Mouse (Mus musculus): ENCODE data around the gene Adh5. TPM values are rescaled to one million over a fixed set of nuclear protein-coding genes. Genes with fewer than 3 reads are reported as not detected.

Gene Adh5
- polyA plus RNA-seq (2015; fragmentation: Nextera tagmentation; extraction: Ambion mirVana) = 146 and 161 TPM in 2 replicates

DNA sequence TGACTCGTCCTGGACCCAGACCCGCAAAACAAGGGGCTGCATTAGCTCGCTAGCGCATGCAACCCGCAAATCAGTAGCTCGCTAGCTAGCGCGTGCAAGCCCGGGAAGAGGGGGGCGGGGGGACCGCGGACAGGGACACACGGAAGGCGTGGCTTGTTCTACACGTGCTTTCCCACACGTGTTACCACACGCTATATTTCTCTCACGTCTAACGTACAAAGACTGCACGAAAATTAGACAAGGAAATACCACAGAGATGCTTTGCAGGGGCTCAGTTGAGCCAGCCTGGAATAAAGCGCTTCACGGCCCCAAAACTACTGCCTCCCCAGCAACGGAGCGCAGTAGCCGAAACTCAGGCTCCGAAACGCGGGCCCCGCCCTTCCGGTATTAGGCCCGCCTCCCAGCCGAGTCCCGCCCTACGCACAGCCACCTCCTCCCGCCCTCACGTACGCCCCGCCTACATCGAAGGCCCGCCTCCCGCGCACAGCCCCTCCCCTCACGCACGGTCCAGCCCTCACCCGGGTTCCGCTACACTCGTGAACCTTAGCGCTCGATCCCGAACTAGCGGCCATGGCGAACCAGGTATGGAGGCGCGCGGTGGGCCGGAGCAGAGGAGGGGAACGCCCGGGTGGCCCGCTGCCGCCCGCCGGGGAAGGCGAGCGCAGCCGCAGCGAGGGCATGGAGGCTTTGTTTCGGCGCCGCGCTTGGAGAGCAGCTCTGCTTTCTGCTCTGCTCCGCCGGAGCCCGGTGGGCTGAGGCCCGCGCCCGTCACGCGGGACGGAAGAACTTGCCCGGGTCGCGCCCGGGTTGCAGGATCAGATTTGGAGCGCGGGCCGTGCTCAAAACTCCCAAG lies at the start of gene Adh5:
TSS of gene Adh5 (plus strand) at position 482 of the 853 bp plus-strand sequence.
- Histone ChIP-seq H3K27me3 (replicated peaks) (no peaks in the 10 kb centered on the region), H3K36me3 (peaks cover 30% of the 10 kb centered on the region), H3K4me3 (peak within 1 kb of the TSS; percentile 95), H3K9me3 (no peaks in the 10 kb centered on the region), H3K27ac (replicated peaks) (peak within 1 kb of the TSS; percentile 91), H3K4me1 (peaks cover 19% of the 10 kb centered on the region), H3K4me2 (peak within 1 kb of the TSS; percentile 93), H3K9ac (peak within 1 kb of the TSS; percentile 98)
- ATAC-seq (ENCODE audit: extremely low read depth, insufficient number of reproducible peaks, low FRiP score, low TSS enrichment) = peak; percentile 100
- under 1% methylated on average over 82 of the region's 86 CpGs for WGBS

- Histone ChIP-seq H3K27ac (replicated peaks) (no peak overlapping the region), H3K36me3 (no peaks in the 10 kb centered on the region), H3K4me1 (no peaks in the 10 kb centered on the region), H3K4me3 (no peak overlapping the region), H3K4me2 (no peak overlapping the region), H3K9ac (no peak overlapping the region), H3K27me3 (replicated peaks) (no peaks in the 10 kb centered on the region), H3K9me3 (no peaks in the 10 kb centered on the region)
- no peak for ATAC-seq (ENCODE audit: extremely low read depth, insufficient number of reproducible peaks, low FRiP score, low TSS enrichment)
- 53% methylated on average over 3 of the region's 3 CpGs for WGBS
Measured at GRCm38 (mm10) chr3:138404872-138405271, 38.0 kb upstream of the Adh5 start.

- Histone ChIP-seq H3K9me3 (no peaks in the 10 kb centered on the region), H3K27me3 (replicated peaks) (no peaks in the 10 kb centered on the region), H3K9ac (no peak overlapping the region), H3K4me1 (no peaks in the 10 kb centered on the region), H3K4me3 (no peak overlapping the region), H3K27ac (replicated peaks) (no peak overlapping the region), H3K4me2 (no peak overlapping the region), H3K36me3 (no peaks in the 10 kb centered on the region)
- no peak for ATAC-seq (ENCODE audit: extremely low read depth, insufficient number of reproducible peaks, low FRiP score, low TSS enrichment)
- 25% methylated on average over 3 of the region's 3 CpGs for WGBS
Measured at GRCm38 (mm10) chr3:138405341-138405740, 37.6 kb upstream of the Adh5 start.

GRCm38 (mm10) chr3:138405840-138406239 lies 37.1 kb upstream of the Adh5 start:
- Histone ChIP-seq H3K9me3 (no peaks in the 10 kb centered on the region), H3K27ac (replicated peaks) (no peak overlapping the region), H3K36me3 (no peaks in the 10 kb centered on the region), H3K4me3 (no peak overlapping the region), H3K27me3 (replicated peaks) (no peaks in the 10 kb centered on the region), H3K4me2 (no peak overlapping the region), H3K9ac (no peak overlapping the region), H3K4me1 (no peaks in the 10 kb centered on the region)
- ATAC-seq (ENCODE audit: extremely low read depth, insufficient number of reproducible peaks, low FRiP score, low TSS enrichment) = no peak
- 59% methylated on average over 7 of the region's 7 CpGs for WGBS

DNA sequence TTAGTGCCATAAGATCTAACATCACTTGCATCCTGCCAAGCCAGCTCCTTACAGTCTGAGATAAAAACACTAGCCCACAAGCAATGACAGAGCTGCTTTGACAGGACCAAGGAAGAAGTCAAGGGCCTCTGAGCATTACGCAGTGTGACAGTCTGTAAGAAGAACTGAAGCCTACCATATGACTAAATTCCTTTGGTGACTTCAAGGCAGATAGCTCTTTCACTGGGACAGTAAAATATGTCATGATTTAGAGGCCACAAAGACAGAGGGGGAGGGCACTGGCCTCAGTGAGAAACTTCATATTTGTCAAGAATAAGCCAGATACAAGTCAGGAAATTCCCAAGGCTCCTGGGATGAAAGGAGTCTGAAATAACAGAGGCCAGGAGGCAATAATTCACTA lies 35.0 kb upstream of the Adh5 start:
- Histone ChIP-seq H3K36me3 (no peaks in the 10 kb centered on the region), H3K4me1 (no peaks in the 10 kb centered on the region), H3K4me3 (no peak overlapping the region), H3K9ac (no peak overlapping the region), H3K27me3 (replicated peaks) (no peaks in the 10 kb centered on the region), H3K27ac (replicated peaks) (no peak overlapping the region), H3K9me3 (no peaks in the 10 kb centered on the region), H3K4me2 (no peak overlapping the region)
- WGBS = 46% methylated on average over 1 of the region's 1 CpGs
- ATAC-seq (ENCODE audit: extremely low read depth, insufficient number of reproducible peaks, low FRiP score, low TSS enrichment) = no peak

DNA sequence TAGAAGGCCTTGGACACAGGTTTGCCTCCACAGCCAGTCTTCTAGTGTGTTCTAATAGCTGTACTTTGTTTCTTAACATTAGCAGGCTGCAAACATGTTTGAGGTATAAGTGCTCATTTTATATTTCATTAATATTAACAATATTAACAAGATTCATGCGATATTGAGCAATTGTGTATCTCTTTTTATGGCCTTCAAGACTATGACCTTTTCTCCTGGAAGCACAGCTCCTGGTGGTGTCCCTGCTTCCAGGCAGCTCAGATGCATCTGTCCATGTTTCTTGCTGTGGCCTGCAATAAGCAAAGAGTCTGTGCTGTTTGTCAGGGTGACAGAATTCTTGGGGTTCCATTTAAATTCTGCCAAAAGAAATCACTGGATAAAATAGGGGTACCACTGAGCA lies 33.3 kb upstream of the Adh5 start:
- Histone ChIP-seq H3K4me1 (no peaks in the 10 kb centered on the region), H3K27me3 (replicated peaks) (no peaks in the 10 kb centered on the region), H3K9ac (no peak overlapping the region), H3K9me3 (no peaks in the 10 kb centered on the region), H3K27ac (replicated peaks) (no peak overlapping the region), H3K36me3 (no peaks in the 10 kb centered on the region), H3K4me2 (no peak overlapping the region), H3K4me3 (no peak overlapping the region)
- WGBS = 49% methylated on average over 1 of the region's 1 CpGs
- no peak for ATAC-seq (ENCODE audit: extremely low read depth, insufficient number of reproducible peaks, low FRiP score, low TSS enrichment)

DNA sequence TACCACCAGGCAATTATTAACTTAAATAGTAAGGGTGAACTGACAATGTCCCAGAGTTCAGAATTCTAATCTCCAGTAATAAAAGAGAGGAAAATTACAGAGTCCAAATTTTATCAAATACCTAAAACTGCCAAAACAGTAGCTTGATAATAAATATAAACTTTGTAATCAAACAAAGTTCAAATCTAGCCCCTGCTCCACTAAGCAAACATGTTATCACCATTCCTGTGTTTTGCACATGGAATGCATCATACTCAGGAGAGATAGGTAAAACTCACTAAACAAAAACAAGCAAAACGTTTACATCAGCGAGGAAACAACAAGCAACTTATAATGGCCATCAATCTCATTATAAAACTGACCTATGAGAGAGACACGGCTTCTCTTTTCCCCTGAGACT lies 32.7 kb upstream of the Adh5 start:
- no peaks in the 10 kb centered on the region for H3K27me3 ChIP-seq (replicated peaks)
- no peaks in the 10 kb centered on the region for H3K4me1 ChIP-seq
- no peak overlapping the region for H3K4me2 ChIP-seq
- no peak overlapping the region for H3K9ac ChIP-seq
- ATAC-seq (ENCODE audit: extremely low read depth, insufficient number of reproducible peaks, low FRiP score, low TSS enrichment) = no peak
- WGBS = 74% methylated on average over 3 of the region's 3 CpGs
- no peak overlapping the region for H3K4me3 ChIP-seq
- H3K27ac ChIP-seq (replicated peaks) = no peak overlapping the region
- no peaks in the 10 kb centered on the region for H3K9me3 ChIP-seq
- H3K36me3 ChIP-seq = no peaks in the 10 kb centered on the region

DNA sequence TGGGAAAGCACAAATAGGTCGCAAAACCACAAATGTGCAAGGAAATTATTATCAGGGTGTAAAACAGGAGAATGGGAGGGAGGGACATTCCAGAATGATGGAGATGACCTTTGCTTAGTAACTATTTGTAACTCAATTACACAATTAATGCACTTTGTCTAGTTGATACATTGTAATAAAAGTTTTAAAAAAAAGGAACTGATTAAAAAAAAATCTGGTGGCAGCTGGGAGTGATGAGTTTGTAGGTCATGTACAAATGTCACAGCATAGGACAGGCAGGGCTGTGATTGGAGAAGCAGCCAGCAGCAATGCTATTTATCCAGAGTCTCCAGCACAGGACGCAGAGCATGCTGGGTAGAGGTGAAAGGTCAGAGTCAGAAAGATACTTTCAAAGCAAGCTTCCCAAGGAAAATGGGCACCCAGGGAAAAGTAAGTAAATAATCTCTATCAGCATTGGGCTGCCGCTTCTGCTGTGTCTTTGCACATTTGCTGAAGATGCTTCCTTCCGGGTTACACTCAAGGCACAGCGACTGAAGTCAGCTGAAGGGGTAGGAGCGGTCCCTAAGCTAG lies 27.7 kb upstream of the Adh5 start, which contains the start of gene Adh4:
TSS of gene Adh4 (plus strand) at position 346 of the 570 bp plus-strand sequence.
- Histone ChIP-seq H3K27me3 (replicated peaks) (no peaks in the 10 kb centered on the region), H3K4me2 (no peak within 1 kb of the TSS), H3K27ac (replicated peaks) (no peak within 1 kb of the TSS), H3K4me3 (no peak within 1 kb of the TSS), H3K4me1 (no peaks in the 10 kb centered on the region), H3K36me3 (no peaks in the 10 kb centered on the region), H3K9me3 (no peaks in the 10 kb centered on the region), H3K9ac (no peak within 1 kb of the TSS)
- no peak for ATAC-seq (ENCODE audit: extremely low read depth, insufficient number of reproducible peaks, low FRiP score, low TSS enrichment)
- 75% methylated on average over 6 of the region's 6 CpGs for WGBS

DNA sequence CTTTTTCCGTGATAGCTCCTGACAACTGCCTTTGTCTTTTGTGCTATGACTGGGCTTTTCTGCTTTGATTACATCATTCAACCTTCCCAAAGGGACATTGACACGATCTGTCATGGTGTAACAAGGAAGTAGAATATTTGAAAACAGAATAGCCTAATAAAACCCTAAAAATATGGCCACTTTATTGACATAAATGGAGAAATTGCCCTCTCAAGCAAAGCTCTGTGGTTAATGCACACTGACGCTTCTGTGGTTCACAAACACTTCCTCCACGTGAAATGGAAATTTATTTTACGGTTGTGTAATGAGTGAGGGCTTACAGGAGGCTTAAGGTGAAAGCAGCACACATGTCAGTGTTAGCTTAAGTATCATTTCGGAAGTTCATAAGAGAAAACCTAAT lies 23.5 kb upstream of the Adh5 start:
- Histone ChIP-seq H3K36me3 (no peaks in the 10 kb centered on the region), H3K27me3 (replicated peaks) (no peaks in the 10 kb centered on the region), H3K27ac (replicated peaks) (no peak overlapping the region), H3K4me2 (no peak overlapping the region), H3K9ac (no peak overlapping the region), H3K9me3 (no peaks in the 10 kb centered on the region), H3K4me1 (no peaks in the 10 kb centered on the region), H3K4me3 (no peak overlapping the region)
- 75% methylated on average over 6 of the region's 6 CpGs for WGBS
- no peak for ATAC-seq (ENCODE audit: extremely low read depth, insufficient number of reproducible peaks, low FRiP score, low TSS enrichment)

DNA sequence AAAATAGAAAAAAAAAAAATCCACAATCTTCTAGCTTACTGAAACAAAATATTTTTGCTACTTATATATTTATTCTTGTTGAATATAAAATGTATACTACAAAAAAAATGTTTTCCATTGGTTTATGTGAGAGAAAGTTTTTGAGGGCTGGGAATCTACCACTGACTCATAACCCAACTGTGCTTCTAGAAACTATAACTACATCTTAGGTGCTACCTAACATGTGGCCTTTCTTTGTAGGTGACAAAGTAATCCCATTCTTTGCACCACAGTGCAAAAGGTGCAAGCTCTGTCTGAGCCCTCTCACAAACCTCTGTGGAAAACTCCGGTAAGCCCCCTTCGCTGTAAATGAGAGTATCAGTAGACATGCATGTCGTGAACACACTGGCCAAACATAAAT lies 22.5 kb upstream of the Adh5 start:
- no peaks in the 10 kb centered on the region for H3K36me3 ChIP-seq
- no peak overlapping the region for H3K9ac ChIP-seq
- no peak for ATAC-seq (ENCODE audit: extremely low read depth, insufficient number of reproducible peaks, low FRiP score, low TSS enrichment)
- no peaks in the 10 kb centered on the region for H3K27me3 ChIP-seq (replicated peaks)
- H3K27ac ChIP-seq (replicated peaks) = no peak overlapping the region
- no peak overlapping the region for H3K4me2 ChIP-seq
- no peaks in the 10 kb centered on the region for H3K9me3 ChIP-seq
- H3K4me3 ChIP-seq = no peak overlapping the region
- H3K4me1 ChIP-seq = no peaks in the 10 kb centered on the region
- 84% methylated on average over 3 of the region's 3 CpGs for WGBS

- Histone ChIP-seq H3K27me3 (replicated peaks) (no peaks in the 10 kb centered on the region), H3K36me3 (no peaks in the 10 kb centered on the region), H3K4me1 (no peaks in the 10 kb centered on the region), H3K9ac (no peak overlapping the region), H3K9me3 (no peaks in the 10 kb centered on the region), H3K4me2 (no peak overlapping the region), H3K4me3 (no peak overlapping the region), H3K27ac (replicated peaks) (no peak overlapping the region)
- 56% methylated on average over 2 of the region's 2 CpGs for WGBS
- no peak for ATAC-seq (ENCODE audit: extremely low read depth, insufficient number of reproducible peaks, low FRiP score, low TSS enrichment)
Measured at GRCm38 (mm10) chr3:138423664-138424063, 19.2 kb upstream of the Adh5 start.

GRCm38 (mm10) chr3:138424247-138424646 lies 18.6 kb upstream of the Adh5 start:
- Histone ChIP-seq H3K4me3 (no peak overlapping the region), H3K4me2 (no peak overlapping the region), H3K27ac (replicated peaks) (no peak overlapping the region), H3K27me3 (replicated peaks) (no peaks in the 10 kb centered on the region), H3K36me3 (no peaks in the 10 kb centered on the region), H3K9ac (no peak overlapping the region), H3K9me3 (no peaks in the 10 kb centered on the region), H3K4me1 (no peaks in the 10 kb centered on the region)
- 45% methylated on average over 4 of the region's 4 CpGs for WGBS
- no peak for ATAC-seq (ENCODE audit: extremely low read depth, insufficient number of reproducible peaks, low FRiP score, low TSS enrichment)
